Mouse (Mus musculus): ENCODE measurements around the gene Fam89b. TPM values are rescaled to one million over a fixed set of nuclear protein-coding genes. Genes with fewer than 3 reads are reported as not detected.
A peak's percentile ranks its signal among the peaks of the same experiment; 100 is the strongest.
"Not testable (repeated sequence)": the region's sequence is repeated elsewhere in the genome, so short reads cannot be mapped to it uniquely, and the experiment has no call there.

The Fam89b gene
- total RNA-seq, 4 experiments from 2014 or later: 22.8 to 26.9 (median 24.2) TPM

DNA sequence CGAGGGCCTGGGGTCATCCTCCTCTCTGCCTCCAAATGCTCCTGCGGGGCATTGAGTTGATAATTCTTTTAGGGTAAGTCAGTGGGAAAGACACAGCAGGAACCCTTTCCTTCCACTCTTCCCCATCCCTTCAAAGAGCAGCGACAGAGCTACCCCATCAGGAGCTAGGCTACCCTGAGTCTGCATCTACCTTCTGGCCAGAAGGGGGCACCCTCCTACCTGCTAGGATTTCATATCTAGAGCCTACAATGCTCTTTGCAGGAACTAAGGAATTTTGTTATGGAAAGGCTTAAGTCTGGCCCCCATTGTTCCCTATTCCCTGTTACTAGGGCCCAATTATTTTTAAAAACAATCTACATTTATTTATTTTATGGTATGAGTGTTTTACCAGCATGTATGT, 18.2 kb downstream of the Fam89b start:
- DNase-seq (ENCODE audit: low spot score): peak; percentile 67

- DNase-seq (ENCODE audit: low spot score): no peak
Observed at GRCm38 (mm10) chr19:5710581-5710980, 18.9 kb downstream of the Fam89b start.

DNA sequence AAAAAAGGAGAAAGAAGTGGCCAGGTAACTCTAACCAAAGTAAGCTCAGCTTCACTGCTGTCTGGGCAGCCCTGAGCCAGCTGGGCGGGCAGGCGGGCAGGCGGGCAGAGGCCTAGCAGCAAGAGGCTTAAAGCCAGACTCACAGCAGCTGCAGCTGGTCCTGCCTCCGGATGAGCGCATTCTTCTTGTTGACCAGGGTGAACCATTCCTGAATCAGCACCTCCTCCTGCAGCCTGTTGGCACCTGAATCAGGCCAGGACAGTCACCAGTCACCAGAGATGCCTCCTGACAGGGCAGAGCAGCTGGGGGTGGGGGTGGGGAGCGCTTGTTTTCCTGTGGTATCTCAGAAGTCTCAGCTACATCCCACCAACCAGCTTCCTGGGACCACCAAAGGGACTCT, 19.4 kb downstream of the Fam89b start:
- no peak for DNase-seq (ENCODE audit: low spot score)

DNA sequence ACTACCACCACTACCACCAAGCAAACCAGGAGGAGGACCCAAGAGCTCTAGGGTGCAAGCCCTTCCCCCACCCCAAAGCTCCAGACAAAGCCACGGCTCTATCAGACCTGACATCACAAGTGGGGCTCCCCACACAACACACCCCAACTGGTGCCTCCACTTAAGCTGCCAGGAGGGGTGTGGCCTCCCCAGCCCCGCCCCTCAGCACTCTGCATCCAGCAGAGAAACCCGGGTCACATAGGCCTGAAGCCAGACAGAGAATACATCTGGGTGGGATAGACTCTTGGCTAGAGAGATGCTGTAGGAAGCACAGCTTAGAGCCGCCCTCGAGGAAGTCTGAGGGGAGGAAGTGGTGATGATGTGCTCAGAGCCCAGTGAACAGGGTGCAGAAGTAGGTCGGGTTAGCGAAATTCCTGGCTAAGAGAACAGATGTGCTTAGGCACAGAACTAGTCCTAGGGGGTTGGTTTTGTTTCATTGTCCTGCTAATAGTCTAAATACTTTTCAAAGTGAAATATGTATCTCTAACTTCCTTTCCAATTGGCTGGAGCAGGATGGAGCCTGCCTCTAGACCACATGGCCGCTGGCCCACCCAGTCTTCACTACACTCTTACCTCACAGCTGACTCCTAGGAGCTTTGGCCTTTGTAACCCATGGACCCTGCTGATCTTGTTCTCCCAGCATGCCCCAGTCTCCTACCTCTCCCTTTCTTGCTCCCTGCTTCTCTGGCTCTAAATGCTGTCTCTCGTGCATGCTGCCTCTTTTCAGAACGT, 24.5 kb downstream of the Fam89b start:
- no peak for DNase-seq (ENCODE audit: low spot score)

DNA sequence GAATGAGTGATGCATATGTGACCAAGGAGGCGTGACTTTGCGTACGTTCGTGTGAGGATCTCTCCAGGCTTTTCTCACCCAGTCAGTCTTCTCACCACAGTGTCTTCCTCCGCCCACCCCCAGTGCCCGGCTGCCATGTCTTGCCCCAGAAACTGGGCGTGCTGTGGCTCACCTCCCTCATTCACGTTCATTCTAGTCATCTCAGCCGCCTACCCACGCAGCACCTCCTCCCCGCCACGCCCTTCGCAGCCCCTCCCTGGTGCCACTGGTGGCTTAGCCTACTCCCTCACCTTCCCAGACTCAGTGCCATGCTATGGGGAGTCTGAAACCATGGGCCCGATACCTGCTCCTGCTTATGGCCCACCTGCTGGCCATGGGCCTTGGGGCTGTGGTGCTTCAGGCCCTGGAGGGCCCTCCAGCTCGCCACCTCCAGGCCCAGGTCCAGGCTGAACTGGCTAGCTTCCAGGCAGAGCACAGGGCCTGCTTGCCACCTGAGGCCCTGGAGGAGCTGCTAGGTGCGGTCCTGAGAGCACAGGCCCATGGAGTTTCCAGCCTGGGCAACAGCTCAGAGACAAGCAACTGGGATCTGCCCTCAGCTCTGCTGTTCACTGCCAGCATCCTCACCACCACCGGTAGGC, 25.2 kb downstream of the Fam89b start, which contains the start of gene Kcnk7:
Gene Kcnk7, plus strand, starts transcription at position 205 of the 638 bp plus-strand sequence.
- no peak for DNase-seq (ENCODE audit: low spot score)

- DNase-seq (ENCODE audit: low spot score): no peak
Observed at GRCm38 (mm10) chr19:5695849-5696462, 33.5 kb downstream of the Fam89b start.

- DNase-seq (ENCODE audit: low spot score): no peak
Observed at GRCm38 (mm10) chr19:5693801-5694200, 35.7 kb downstream of the Fam89b start.

DNA sequence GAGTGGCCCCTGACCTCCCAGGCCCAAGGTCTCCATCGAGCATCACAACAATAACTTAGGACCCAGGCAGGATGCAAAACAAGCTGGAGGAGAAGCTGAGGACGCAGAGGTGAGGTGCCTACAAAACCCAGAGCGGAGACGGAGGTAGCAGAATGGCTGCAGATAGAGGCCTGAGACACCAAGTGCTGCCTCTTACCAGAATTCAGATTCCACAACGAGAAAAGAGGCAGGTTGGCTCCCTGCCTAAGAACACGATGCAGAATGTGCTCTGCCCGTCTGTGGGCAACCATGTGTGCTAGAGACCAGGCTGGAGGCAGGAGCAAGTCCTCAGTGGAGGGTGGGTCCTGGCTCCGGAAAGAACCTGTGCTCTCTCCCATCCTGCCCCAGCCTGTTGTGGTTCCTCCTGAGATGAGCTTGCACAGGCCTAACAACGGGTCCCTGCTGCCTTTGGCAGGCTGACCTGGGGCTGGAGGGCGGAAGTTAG, 36.5 kb downstream of the Fam89b start:
- no peak for DNase-seq (ENCODE audit: low spot score)

DNA sequence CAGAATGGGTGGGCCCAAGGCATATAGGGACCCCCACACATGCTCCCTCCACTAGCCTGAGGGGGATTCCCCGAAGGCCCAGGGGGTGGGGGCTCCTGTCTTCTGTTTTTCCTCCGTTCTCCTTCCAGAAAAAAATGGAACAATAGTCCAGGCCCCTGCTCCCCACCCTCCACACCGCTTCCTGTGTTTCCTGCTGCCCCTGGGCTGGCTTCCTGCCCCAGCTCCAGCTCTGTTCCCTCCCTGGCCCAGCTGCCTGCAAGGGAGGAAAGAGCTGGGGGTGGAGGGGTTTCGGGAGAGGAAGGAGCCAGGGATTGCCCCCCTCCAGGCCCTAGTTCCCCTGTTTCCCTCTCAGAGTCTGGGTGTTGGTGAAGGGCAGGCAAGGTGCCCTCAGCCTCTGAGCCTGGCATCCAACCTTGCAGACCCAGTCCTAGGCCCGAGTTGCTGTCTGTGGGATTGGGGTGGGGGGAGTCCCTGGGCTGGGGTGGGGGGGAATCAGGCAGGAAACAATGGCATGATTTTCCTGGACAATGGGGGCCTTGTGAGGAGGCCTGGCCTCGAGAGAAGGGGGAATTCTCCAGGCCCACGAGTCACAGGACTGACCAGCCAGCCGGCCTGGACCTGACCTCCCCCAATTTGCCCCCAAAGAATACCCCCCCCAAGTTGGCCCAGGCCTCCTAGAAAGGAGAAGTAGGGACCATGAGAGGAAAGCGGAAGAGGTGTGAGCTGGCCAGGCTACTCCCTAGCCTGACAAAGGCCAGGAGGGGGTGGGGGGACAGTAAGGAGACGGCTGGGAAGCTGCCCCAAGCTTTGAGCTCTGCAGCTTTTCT, 37.2 kb downstream of the Fam89b start:
- DNase-seq (ENCODE audit: low spot score): peak; percentile 87

DNA sequence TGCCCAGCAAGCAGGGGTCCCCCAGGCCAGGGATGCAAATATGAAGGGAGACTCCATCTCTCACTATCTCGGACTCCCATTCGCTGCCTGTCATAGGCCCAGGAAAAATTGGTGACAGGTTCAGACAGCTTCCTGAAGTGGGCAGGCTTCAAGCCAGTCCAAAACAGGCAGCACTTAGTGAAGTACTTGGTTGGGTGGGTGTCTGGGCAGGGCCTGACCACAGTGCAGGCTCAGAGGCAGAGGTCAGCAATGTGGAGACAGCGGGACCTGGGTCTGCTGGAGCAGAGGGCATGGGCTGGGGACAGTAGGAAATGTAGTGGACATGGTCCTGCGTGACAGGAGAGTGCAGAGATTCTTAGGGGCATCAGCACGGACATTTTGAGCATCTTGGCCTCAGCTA, 37.9 kb downstream of the Fam89b start:
- DNase-seq (ENCODE audit: low spot score): no peak

DNA sequence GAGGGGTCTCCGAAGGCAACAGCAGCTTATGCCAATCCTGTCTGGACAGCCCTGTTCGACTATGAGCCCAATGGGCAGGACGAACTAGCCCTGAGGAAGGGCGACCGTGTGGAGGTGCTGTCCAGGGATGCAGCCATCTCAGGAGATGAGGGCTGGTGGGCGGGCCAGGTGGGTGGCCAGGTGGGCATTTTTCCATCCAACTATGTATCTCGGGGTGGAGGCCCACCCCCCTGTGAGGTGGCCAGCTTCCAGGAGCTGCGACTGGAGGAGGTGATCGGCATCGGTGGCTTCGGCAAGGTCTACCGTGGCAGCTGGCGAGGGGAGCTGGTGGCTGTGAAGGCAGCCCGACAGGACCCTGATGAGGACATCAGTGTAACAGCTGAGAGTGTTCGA, 39.1 kb downstream of the Fam89b start:
- no peak for DNase-seq (ENCODE audit: low spot score)

- DNase-seq (ENCODE audit: low spot score): peak; percentile 93
Observed at GRCm38 (mm10) chr19:5689565-5690342, 39.7 kb downstream of the Fam89b start.

DNA sequence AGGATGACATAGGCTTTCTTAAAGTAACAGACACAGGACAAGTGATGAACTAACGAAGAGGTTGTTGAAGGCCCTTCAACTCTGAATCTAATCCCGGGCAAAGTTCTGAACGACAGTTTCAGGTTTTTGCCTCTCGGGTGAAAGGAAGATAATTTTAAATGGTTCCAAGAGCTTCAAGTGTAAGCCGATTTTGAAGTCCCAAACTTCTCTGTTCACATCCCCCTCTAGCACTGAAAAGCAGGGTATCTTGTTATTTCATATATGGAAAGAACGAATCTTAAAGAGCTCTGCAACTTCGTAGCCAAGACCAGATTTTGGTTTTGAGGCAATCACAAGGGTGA, 40.4 kb downstream of the Fam89b start:
- DNase-seq (ENCODE audit: low spot score): no peak

DNA sequence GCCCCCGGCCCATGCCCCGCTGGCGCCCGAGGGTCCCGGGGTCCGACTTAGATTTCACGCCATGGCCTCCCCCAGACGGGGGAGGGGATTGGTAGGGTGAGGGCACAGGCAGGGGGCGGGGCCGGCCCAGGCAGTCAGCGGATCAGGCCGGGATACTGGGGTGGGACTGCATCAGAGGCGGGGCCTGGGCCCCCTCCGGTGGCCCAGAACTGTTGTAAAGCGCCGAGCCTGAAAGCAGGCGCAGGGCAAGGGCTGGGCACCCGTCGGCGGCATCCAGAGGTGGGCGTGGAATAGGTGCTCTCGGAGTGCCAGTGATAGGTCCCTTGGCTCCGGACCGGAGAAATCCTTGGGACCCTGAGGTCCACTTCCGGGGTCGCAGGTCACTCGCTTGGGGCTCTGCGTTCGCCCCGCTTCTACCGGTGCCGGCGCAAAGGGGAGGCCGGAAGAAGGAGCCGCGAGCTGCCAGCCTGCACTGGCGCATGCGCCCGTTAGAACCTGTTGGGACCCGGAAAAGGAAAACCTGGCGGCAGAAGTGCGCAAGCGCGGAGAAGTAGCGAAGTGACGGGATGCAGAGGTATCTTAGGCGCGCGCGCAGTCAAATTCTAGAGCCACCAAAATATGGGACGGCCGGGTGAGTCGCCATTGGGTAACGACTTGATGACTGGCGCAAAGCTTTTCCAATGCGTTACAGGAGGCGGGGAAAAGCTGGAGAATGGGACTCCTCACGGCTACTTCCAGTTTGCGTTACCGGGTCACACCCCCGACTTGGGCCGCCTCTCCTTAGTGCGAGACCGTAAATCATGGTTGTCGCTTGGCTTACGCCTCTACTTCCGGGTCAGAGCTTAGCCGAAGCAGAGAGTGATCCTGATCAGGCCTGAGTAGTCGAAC, 41.0 kb downstream of the Fam89b start, which contains the start of the genes Map3k11 and Pcnx3:
Gene Map3k11, plus strand, starts transcription at position 543 of the 888 bp plus-strand sequence.
Gene Pcnx3, minus strand, starts transcription at position 709 of the 888 bp plus-strand sequence.
- peak; percentile 98 for DNase-seq (ENCODE audit: low spot score)

GRCm38 (mm10) chr19:5687738-5688137, 41.7 kb downstream of the Fam89b start:
- DNase-seq (ENCODE audit: low spot score): no peak

GRCm38 (mm10) chr19:5686954-5687353, 42.5 kb downstream of the Fam89b start:
- not testable (repeated sequence) for DNase-seq (ENCODE audit: low spot score)

DNA sequence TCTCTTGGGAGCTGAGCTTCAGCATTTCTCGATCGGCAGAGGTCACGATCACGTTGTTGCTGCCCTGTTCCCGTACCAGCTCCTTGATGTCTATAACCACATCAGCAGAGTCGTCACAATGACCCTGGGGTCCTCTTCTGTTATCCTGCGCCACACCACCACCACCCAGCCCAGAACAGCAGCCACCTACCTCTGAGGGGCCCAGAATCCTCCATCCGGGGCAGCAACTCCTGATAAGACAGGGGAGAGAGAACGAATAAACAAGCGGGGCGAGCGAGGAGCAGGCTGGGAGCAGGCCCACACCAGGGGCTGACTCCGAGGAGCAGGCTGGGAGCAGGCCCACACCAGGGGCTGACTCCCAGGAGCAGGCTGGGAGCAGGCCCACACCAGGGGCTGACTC, 43.0 kb downstream of the Fam89b start:
- DNase-seq (ENCODE audit: low spot score): no peak

- DNase-seq (ENCODE audit: low spot score): no peak
Observed at GRCm38 (mm10) chr19:5685861-5686260, 43.6 kb downstream of the Fam89b start.

- no peak for DNase-seq (ENCODE audit: low spot score)
Observed at GRCm38 (mm10) chr19:5685431-5685830, 44.0 kb downstream of the Fam89b start.

DNA sequence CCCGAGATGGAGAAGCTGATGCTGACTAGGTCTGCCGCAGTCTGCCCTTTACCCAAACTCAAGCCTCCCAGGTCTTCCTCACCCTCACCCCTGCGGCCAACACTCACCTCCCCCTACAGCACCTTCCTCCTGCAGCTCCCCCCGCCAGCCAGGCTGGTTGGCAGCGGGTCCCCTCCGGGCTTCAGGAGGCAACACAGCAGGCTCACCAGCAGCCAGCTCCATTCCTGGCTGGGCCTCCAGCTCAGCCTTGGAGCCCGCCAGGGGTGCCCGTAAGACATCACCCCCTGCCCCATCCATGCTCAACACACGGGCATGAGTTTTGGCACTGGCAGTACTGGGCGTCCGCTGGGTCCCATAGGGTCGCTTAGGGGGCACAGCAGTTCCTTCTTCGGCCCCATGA, 44.5 kb downstream of the Fam89b start:
- DNase-seq (ENCODE audit: low spot score): no peak
